Mouse (Mus musculus): ENCODE results near the gene Foxn3. TPM values are rescaled to one million over a fixed set of nuclear protein-coding genes. Genes with fewer than 3 reads are reported as not detected.

The Foxn3 gene
- polyA plus RNA-seq, 1 experiment from 2014 or later, result 94.3 TPM

- no peak overlapping the region for H3K4me3 ChIP-seq (ENCODE audit: low read depth, low read length)
- no peak overlapping the region for H3K27ac ChIP-seq (ENCODE audit: low read length)
- no peaks in the 10 kb centered on the region for H3K36me3 ChIP-seq (ENCODE audit: insufficient read depth, low read length)
- no peaks in the 10 kb centered on the region for H3K27me3 ChIP-seq (replicated peaks; ENCODE audit: insufficient read depth, low read length)
- WGBS, result 76% methylated on average over 5 of the region's 5 CpGs
- H3K9ac ChIP-seq (replicated peaks; ENCODE audit: low read depth), result no peak overlapping the region
- no peak overlapping the region for H3K4me2 ChIP-seq (replicated peaks; ENCODE audit: low read depth, low read length)
- H3K4me1 ChIP-seq (ENCODE audit: insufficient read depth, low read depth, low read length), result peaks cover 4% of the 10 kb centered on the region
- no peaks in the 10 kb centered on the region for H3K9me3 ChIP-seq (ENCODE audit: low read length)
- TF ChIP-seq EP300 (IDR thresholded peaks at IDR 0.05) (no peak), CTCF (IDR thresholded peaks at IDR 0.05) (no peak)
- DNase-seq (ENCODE audit: low spot score) (no peak), ATAC-seq (no peak)
Observed at GRCm38 (mm10) chr12:99256463-99256862, 306.9 kb downstream of the Foxn3 start.

DNA sequence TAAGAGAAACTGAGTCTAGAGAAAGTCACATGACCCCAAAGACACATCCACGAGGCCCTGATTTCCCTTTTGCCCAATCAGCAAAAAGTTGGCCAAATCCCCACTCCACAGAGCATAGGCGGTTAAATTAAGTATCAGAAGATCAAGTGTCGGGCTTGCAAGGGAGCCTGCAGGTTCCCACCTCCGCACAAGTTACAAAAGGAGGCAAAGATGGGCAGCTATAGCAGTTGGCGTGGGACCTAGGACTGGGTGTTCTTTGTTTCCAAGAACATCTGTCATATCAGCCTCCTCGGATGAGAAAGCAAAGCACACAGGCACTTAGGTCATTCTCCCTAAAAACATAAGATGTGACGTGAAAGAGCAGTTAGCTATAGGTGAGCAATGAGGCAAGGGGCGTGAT, 308.9 kb downstream of the Foxn3 start:
- Histone ChIP-seq H3K9ac (replicated peaks; ENCODE audit: low read depth) (no peak overlapping the region), H3K4me3 (ENCODE audit: low read depth, low read length) (no peak overlapping the region), H3K27me3 (replicated peaks; ENCODE audit: insufficient read depth, low read length) (no peaks in the 10 kb centered on the region), H3K36me3 (ENCODE audit: insufficient read depth, low read length) (no peaks in the 10 kb centered on the region), H3K4me2 (replicated peaks; ENCODE audit: low read depth, low read length) (no peak overlapping the region), H3K27ac (ENCODE audit: low read length) (no peak overlapping the region), H3K4me1 (ENCODE audit: insufficient read depth, low read depth, low read length) (no peaks in the 10 kb centered on the region; the same call in 1 of the 2 replicates), H3K9me3 (ENCODE audit: low read length) (no peaks in the 10 kb centered on the region)
- DNase-seq (ENCODE audit: low spot score), result no peak
- TF ChIP-seq CTCF (IDR thresholded peaks at IDR 0.05) (no peak), EP300 (IDR thresholded peaks at IDR 0.05) (no peak)
- no peak for ATAC-seq
- WGBS, result 85% methylated on average over 8 of the region's 8 CpGs

DNA sequence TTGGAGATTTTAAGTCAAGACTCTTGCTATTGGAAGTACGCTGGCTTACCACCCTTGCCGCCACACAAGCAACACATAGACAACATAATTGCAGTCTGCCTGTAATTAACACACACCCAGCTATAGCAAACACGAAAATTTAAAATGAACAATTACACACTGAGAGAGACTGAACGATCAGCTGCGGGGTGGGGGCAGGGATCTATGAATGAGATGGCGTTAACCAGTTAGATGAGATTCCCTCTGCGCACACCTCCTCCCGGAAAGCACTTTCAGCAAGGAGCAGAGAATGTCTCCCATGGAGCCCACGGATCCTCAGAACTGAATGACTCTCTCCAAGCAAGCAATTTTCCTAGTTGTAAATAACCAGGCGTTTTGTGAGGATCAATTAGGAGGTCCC, 309.8 kb downstream of the Foxn3 start:
- Histone ChIP-seq H3K4me3 (ENCODE audit: low read depth, low read length) (no peak overlapping the region), H3K27ac (ENCODE audit: low read length) (no peak overlapping the region), H3K27me3 (replicated peaks; ENCODE audit: insufficient read depth, low read length) (no peaks in the 10 kb centered on the region), H3K9me3 (ENCODE audit: low read length) (no peaks in the 10 kb centered on the region), H3K4me2 (replicated peaks; ENCODE audit: low read depth, low read length) (no peak overlapping the region), H3K4me1 (ENCODE audit: insufficient read depth, low read depth, low read length) (no peaks in the 10 kb centered on the region; the same call in 1 of the 2 replicates), H3K36me3 (ENCODE audit: insufficient read depth, low read length) (no peaks in the 10 kb centered on the region), H3K9ac (replicated peaks; ENCODE audit: low read depth) (no peak overlapping the region)
- 89% methylated on average over 10 of the region's 10 CpGs for WGBS
- DNase-seq (ENCODE audit: low spot score) (no peak), ATAC-seq (no peak)
- TF ChIP-seq CTCF (IDR thresholded peaks at IDR 0.05) (no peak), EP300 (IDR thresholded peaks at IDR 0.05) (no peak)

DNA sequence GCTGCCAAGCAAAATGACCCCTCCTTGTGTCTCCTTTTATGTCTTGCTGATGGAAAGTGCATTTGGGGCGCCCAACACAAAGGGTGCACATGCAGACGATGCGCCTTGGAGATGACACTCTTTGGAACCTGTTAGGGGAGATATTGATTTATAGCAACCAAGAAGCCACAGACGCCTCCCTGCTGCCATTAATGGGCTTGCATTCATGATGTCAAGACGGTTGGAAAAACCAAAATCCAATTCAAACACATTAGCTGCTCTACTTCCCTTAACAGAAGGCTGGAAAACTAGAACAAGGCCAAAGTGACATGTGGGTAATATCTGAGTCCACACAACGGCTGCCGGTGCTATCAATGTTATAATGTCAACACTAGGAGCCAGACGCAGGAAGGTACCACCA, 314.8 kb downstream of the Foxn3 start:
- TF ChIP-seq EP300 (IDR thresholded peaks at IDR 0.05), result no peak
- TF ChIP-seq CTCF (IDR thresholded peaks at IDR 0.05), result no peak
- DNase-seq (ENCODE audit: low spot score), result no peak
- Histone ChIP-seq H3K9me3 (ENCODE audit: low read length) (no peaks in the 10 kb centered on the region), H3K4me2 (replicated peaks; ENCODE audit: low read depth, low read length) (no peak overlapping the region), H3K9ac (replicated peaks; ENCODE audit: low read depth) (no peak overlapping the region), H3K4me3 (ENCODE audit: low read depth, low read length) (no peak overlapping the region), H3K27ac (ENCODE audit: low read length) (no peak overlapping the region), H3K4me1 (ENCODE audit: insufficient read depth, low read depth, low read length) (no peaks in the 10 kb centered on the region), H3K27me3 (replicated peaks; ENCODE audit: insufficient read depth, low read length) (no peaks in the 10 kb centered on the region), H3K36me3 (ENCODE audit: insufficient read depth, low read length) (no peaks in the 10 kb centered on the region)
- 78% methylated on average over 8 of the region's 8 CpGs for WGBS
- no peak for ATAC-seq

- Histone ChIP-seq H3K9me3 (ENCODE audit: low read length) (no peaks in the 10 kb centered on the region), H3K9ac (replicated peaks; ENCODE audit: low read depth) (no peak overlapping the region), H3K36me3 (ENCODE audit: insufficient read depth, low read length) (no peaks in the 10 kb centered on the region), H3K4me3 (ENCODE audit: low read depth, low read length) (no peak overlapping the region), H3K27ac (ENCODE audit: low read length) (no peak overlapping the region), H3K4me1 (ENCODE audit: insufficient read depth, low read depth, low read length) (no peaks in the 10 kb centered on the region), H3K4me2 (replicated peaks; ENCODE audit: low read depth, low read length) (no peak overlapping the region), H3K27me3 (replicated peaks; ENCODE audit: insufficient read depth, low read length) (no peaks in the 10 kb centered on the region)
- 61% methylated on average over 6 of the region's 6 CpGs for WGBS
- no peak for TF ChIP-seq EP300 (IDR thresholded peaks at IDR 0.05)
- TF ChIP-seq CTCF (IDR thresholded peaks at IDR 0.05), result no peak
- ATAC-seq (no peak), DNase-seq (ENCODE audit: low spot score) (no peak)
Observed at GRCm38 (mm10) chr12:99247939-99248338, 315.4 kb downstream of the Foxn3 start.

- no peak for DNase-seq (ENCODE audit: low spot score)
- Histone ChIP-seq H3K27me3 (replicated peaks; ENCODE audit: insufficient read depth, low read length) (no peaks in the 10 kb centered on the region), H3K4me1 (ENCODE audit: insufficient read depth, low read depth, low read length) (no peaks in the 10 kb centered on the region), H3K27ac (ENCODE audit: low read length) (no peak overlapping the region), H3K4me2 (replicated peaks; ENCODE audit: low read depth, low read length) (no peak overlapping the region), H3K4me3 (ENCODE audit: low read depth, low read length) (no peak overlapping the region), H3K9ac (replicated peaks; ENCODE audit: low read depth) (no peak overlapping the region), H3K36me3 (ENCODE audit: insufficient read depth, low read length) (no peaks in the 10 kb centered on the region), H3K9me3 (ENCODE audit: low read length) (no peaks in the 10 kb centered on the region)
- no peak for ATAC-seq
- 71% methylated on average over 10 of the region's 10 CpGs for WGBS
- TF ChIP-seq EP300 (IDR thresholded peaks at IDR 0.05) (no peak), CTCF (IDR thresholded peaks at IDR 0.05) (no peak)
Observed at GRCm38 (mm10) chr12:99246984-99247746, 316.2 kb downstream of the Foxn3 start.
